Mouse (Mus musculus): Measurements from ENCODE around the gene Hmx3. TPM values are rescaled to one million over a fixed set of nuclear protein-coding genes. Genes with fewer than 3 reads are reported as not detected.

Hmx3 gene
- total and polyA plus RNA-seq, 3 experiments = not detected

GRCm38 (mm10) chr7:131555301-131556081 is 12.8 kb downstream of the Hmx3 start:
- no peak for TF ChIP-seq BHLHE40 (IDR thresholded peaks at IDR 0.05; ENCODE audit: low read depth, low read length)
- TF ChIP-seq TBP (conservative IDR thresholded peaks at IDR 0.05; ENCODE audit: low read depth, low read length) = 0 out of 2 replicates have a peak, but pooled peaks have one; percentile 34
- no peak for TF ChIP-seq NRF1 (IDR thresholded peaks at IDR 0.05; ENCODE audit: low read depth, low read length)
- no peak for TF ChIP-seq MAZ (IDR thresholded peaks at IDR 0.05; ENCODE audit: low read depth, low read length)
- Histone ChIP-seq H3K36me3 (replicated peaks in 1 of 2; ENCODE audit: control insufficient read depth in 1 of 2, insufficient read depth in 1 of 2, low read length in 1 of 2) (peaks cover 2 to 5% of the 10 kb centered on the region in 2 experiments), H3K4me2 (ENCODE audit: insufficient read depth, low read depth, poor library complexity, severe bottlenecking) (peak overlapping the region; percentile 54), H3K27me3 (replicated peaks) (peaks cover 47% of the 10 kb centered on the region), H3K79me2 (replicated peaks; ENCODE audit: control insufficient read depth, extremely low read depth, insufficient read depth, poor library complexity, severe bottlenecking) (peaks cover 1% of the 10 kb centered on the region; the same call in 1 of the 2 replicates), H3K27ac (ENCODE audit: insufficient read depth, low read depth) (peak overlapping the region; percentile 24; the same call in 1 of the 2 replicates), H3K4me1 (ENCODE audit: control insufficient read depth in 1 of 2, insufficient read depth in 2 of 2) (peaks cover 6 to 21% of the 10 kb centered on the region in 2 experiments; a peak in 3 of 4 replicates), H3K4me3 (replicated peaks in 1 of 3; ENCODE audit: low read depth in 2 of 3, low read length in 2 of 3, poor library complexity in 1 of 3) (peak overlapping the region in 2 of 3 experiments; percentile 70 to 80), H3K9ac (ENCODE audit: insufficient read depth, low read depth) (peak overlapping the region; percentile 14; the same call in 1 of the 2 replicates), H3K9me3 (replicated peaks; ENCODE audit: low read length) (no peaks in the 10 kb centered on the region)
- dilution Hi-C loops (cut with MboI; ENCODE audit: extremely low pct_ligation_motif_present, extremely low pct_unique_long_range_greater_than_20kb, low sequenced_read_pairs) = no loop called here
- no peak for DNase-seq (ENCODE audit: extremely low read depth)
- in situ Hi-C loops (cut with MboI; ENCODE audit: low pct_ligation_motif_present, low pct_unique_long_range_greater_than_20kb, low sequenced_read_pairs) = no loop called here

- H3K9me3 ChIP-seq (replicated peaks; ENCODE audit: low read length) = no peaks in the 10 kb centered on the region
- H3K4me1 ChIP-seq (ENCODE audit: control insufficient read depth in 1 of 2, insufficient read depth in 2 of 2) = peaks cover 6 to 21% of the 10 kb centered on the region in 2 experiments; a peak in 3 of 4 replicates
- no peak overlapping the region for H3K27ac ChIP-seq (ENCODE audit: insufficient read depth, low read depth)
- TF ChIP-seq GABPA (IDR thresholded peaks at IDR 0.05; ENCODE audit: insufficient replicate concordance, low read depth, low read length) (no peak), ELF1 (IDR thresholded peaks at IDR 0.05; ENCODE audit: low read depth, low read length) (no peak), MAX (IDR thresholded peaks at IDR 0.05; ENCODE audit: low read length) (no peak), POLR2A (IDR thresholded peaks at IDR 0.05; ENCODE audit: low read depth, low read length) (no peak), MYC (IDR thresholded peaks at IDR 0.05; ENCODE audit: low read depth, low read length) (no peak), ZC3H11A (IDR thresholded peaks at IDR 0.05; ENCODE audit: low read depth, low read length) (no peak), E2F4 (IDR thresholded peaks at IDR 0.05; ENCODE audit: insufficient replicate concordance, low read depth, low read length) (no peak), ZNF384 (IDR thresholded peaks at IDR 0.05; ENCODE audit: low read depth, low read length) (no peak), PAX5 (IDR thresholded peaks at IDR 0.05; ENCODE audit: low read length) (no peak)
- peaks cover 42% of the 10 kb centered on the region for H3K27me3 ChIP-seq (replicated peaks)
- dilution Hi-C loops (cut with MboI; ENCODE audit: extremely low pct_ligation_motif_present, extremely low pct_unique_long_range_greater_than_20kb, low sequenced_read_pairs) = no loop called here
- H3K79me2 ChIP-seq (replicated peaks; ENCODE audit: control insufficient read depth, extremely low read depth, insufficient read depth, poor library complexity, severe bottlenecking) = peaks cover 8% of the 10 kb centered on the region
- no peak for DNase-seq (ENCODE audit: extremely low read depth)
- H3K4me3 ChIP-seq (replicated peaks in 1 of 3; ENCODE audit: low read depth in 2 of 3, low read length in 2 of 3, poor library complexity in 1 of 3) = no peak overlapping the region
- H3K36me3 ChIP-seq (replicated peaks in 1 of 2; ENCODE audit: control insufficient read depth in 1 of 2, insufficient read depth in 1 of 2, low read length in 1 of 2) = peaks cover 2 to 5% of the 10 kb centered on the region in 2 experiments
- in situ Hi-C loops (cut with MboI; ENCODE audit: low pct_ligation_motif_present, low pct_unique_long_range_greater_than_20kb, low sequenced_read_pairs) = no loop called here
- no peak overlapping the region for H3K9ac ChIP-seq (ENCODE audit: insufficient read depth, low read depth)
- H3K4me2 ChIP-seq (ENCODE audit: insufficient read depth, low read depth, poor library complexity, severe bottlenecking) = peak overlapping the region; percentile 54; the same call in 1 of the 2 replicates
These were observed 13.4 kb downstream of the Hmx3 start for GRCm38 (mm10) chr7:131556116-131556515.

All from CH12.LX (cell line).